Mouse (Mus musculus) heart, postnatal 0 days (tissue): Measurements from ENCODE around the gene Rasgrp1. TPM values are rescaled to one million over a fixed set of nuclear protein-coding genes. Genes with fewer than 3 reads are reported as not detected.

ENCODE experiments used
- ATAC-seq: fragments of 200-750 bp; cut with Nextera tagmentation; 2 replicates; pipeline ENCODE4 v1.8.0; 2017; ENCODE audit warnings: low read depth, moderate number of reproducible peaks, moderate library complexity; ENCODE audit not compliant: insufficient read depth
- DNase-seq: peaks from one replicate; pipeline ENCODE4 v3.0.0-alpha.2; 2016; ENCODE audit warnings: low spot score
- H3K27ac ChIP-seq: fragments of 300-500 bp; sonication (generic); 2 replicates; pipeline ENCODE4 v1.5.1; 2014; ENCODE audit warnings: low read depth, mild to moderate bottlenecking
- H3K27me3 ChIP-seq: fragments of 300-500 bp; sonication (generic); 2 replicates; pipeline ENCODE4 v1.6.1; 2014; ENCODE audit warnings: low read length, mixed read lengths; ENCODE audit not compliant: control insufficient read depth, insufficient read depth
- H3K36me3 ChIP-seq: fragments of 300-500 bp; sonication (generic); replicated peaks from 2 replicates; pipeline ENCODE4 v1.6.1; 2014; ENCODE audit warnings: low read length, mixed read lengths; ENCODE audit not compliant: control insufficient read depth, insufficient read depth
- H3K4me1 ChIP-seq: fragments of 300-500 bp; sonication (generic); 2 replicates; pipeline ENCODE4 v1.6.1; 2014; ENCODE audit warnings: antibody characterized with exemption; ENCODE audit not compliant: control insufficient read depth, insufficient read depth
- H3K4me2 ChIP-seq: fragments of 300-500 bp; sonication (generic); 2 replicates; pipeline ENCODE4 v1.6.1; 2014; ENCODE audit warnings: low read depth, mild to moderate bottlenecking, low read length, moderate library complexity
- H3K4me3 ChIP-seq: fragments of 300-500 bp; sonication (generic); 2 replicates; pipeline ENCODE4 v1.5.1; 2014; ENCODE audit warnings: low read depth, low read length
- H3K9ac ChIP-seq: fragments of 300-500 bp; sonication (generic); replicated peaks from 2 replicates; pipeline ENCODE4 v1.6.1; 2014; ENCODE audit warnings: low read depth, low read length, mixed read lengths
- H3K9me3 ChIP-seq: fragments of 300-500 bp; sonication (generic); replicated peaks from 2 replicates; pipeline ENCODE4 v1.6.1; 2016; ENCODE audit warnings: low read length; ENCODE audit not compliant: control insufficient read depth
- CTCF ChIP-seq: IDR thresholded peaks from 2 replicates; pipeline ENCODE4 v1.5.1; 2016; ENCODE audit warnings: antibody characterized with exemption, control low read depth, low read depth
- EP300 ChIP-seq: IDR thresholded peaks from 2 replicates; pipeline ENCODE4 v1.6.1; 2016; ENCODE audit warnings: antibody characterized with exemption, low read depth
- WGBS: fragments of 180-500 bp; shearing (Covaris S2); extraction: QIAGEN DNeasy Blood & Tissue Kit; methylation state at CpG from one replicate; pipeline ENCODE4 v1.1.7; 2014; 5-methylcytosine and 5-hydroxymethylcytosine counted together
- polyA plus RNA-seq: library from polyadenylated mRNA; unstranded; fragments of >200 nt; fragmentation: Nextera tagmentation; extraction: Ambion mirVana; gene quantifications from 2 replicates; pipeline ENCODE4 v1.2.1, GENCODE M21; 2015
- total RNA-seq: library from RNA; depleted of rRNA; stranded (reverse); fragments of >200 nt; gene quantifications from 2 replicates; pipeline ENCODE4 v1.2.3, GENCODE M21; 2014; ENCODE audit warnings: low replicate concordance

The Rasgrp1 gene
- total and polyA plus RNA-seq, 2 experiments from 2014 or later, result 0.07 TPM; not detected in 1

DNA sequence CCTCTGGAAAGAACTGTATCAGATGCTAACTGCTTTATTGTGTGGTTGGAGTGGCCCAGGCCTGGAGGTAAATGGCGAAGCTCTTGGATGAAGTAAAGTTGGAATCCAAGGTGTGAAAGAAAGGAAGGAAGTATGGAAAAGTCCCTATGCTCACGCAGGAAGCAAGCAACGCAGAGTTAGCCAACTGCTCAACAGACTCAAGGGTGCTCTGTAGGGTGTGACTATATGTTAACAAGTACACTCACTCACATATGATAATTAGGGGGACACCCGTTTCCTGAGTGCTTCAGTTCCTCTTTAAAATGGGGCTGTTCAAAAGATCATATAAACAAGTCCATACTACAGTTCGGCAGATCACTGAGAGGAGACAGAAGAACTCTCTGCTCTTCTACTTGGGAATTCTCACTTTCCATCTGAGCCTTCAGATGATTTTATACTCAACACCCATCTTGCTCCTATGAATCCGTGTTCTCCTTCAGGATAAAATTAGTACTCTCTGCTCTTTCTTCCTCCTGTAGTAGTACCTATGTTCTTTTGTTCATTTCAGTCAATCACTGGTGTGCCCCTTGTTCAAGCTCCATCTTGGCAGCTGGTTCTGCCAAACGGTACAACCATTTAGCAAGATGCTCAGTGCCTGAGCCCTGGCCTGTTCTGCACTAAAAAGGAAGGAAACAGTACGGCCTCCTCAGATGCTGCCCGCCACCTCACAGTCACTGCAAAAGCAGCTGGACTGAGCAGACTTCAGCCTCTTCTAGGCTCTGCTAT, 14.1 kb downstream of the Rasgrp1 start:
- H3K36me3 ChIP-seq, result no peaks in the 10 kb centered on the region
- DNase-seq, result no peak
- ATAC-seq, result no peak
- H3K4me2 ChIP-seq, result no peak overlapping the region
- no peaks in the 10 kb centered on the region for H3K27me3 ChIP-seq
- H3K9me3 ChIP-seq, result no peaks in the 10 kb centered on the region
- 69% methylated on average over 9 of the region's 9 CpGs for WGBS
- H3K4me3 ChIP-seq, result no peak overlapping the region
- H3K27ac ChIP-seq, result no peak overlapping the region
- H3K9ac ChIP-seq, result no peak overlapping the region
- TF ChIP-seq CTCF (no peak), EP300 (no peak)
- no peaks in the 10 kb centered on the region for H3K4me1 ChIP-seq

DNA sequence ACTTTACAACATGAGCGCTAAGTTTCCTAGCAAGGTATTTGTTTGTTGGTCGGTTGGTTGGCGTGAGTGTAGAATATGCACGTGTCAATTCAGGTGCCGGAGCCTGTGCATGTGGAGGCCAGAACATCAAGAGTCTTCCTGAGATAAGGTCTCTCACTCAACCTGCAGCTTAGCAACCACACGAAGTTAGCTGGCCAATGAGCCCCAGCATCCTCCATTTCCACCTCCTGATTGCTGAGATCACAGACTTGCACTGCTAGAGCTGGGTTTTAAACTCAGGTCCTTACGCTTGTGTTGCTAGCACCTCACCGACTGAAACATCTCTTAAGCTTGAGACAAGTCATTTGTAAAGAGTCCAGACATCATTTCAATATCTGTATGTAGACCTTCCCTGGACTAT, 20.4 kb downstream of the Rasgrp1 start:
- Histone ChIP-seq H3K4me1 (no peaks in the 10 kb centered on the region), H3K9me3 (no peaks in the 10 kb centered on the region), H3K9ac (no peak overlapping the region), H3K36me3 (no peaks in the 10 kb centered on the region), H3K4me2 (no peak overlapping the region), H3K27me3 (no peaks in the 10 kb centered on the region), H3K27ac (no peak overlapping the region), H3K4me3 (no peak overlapping the region)
- 77% methylated on average over 8 of the region's 8 CpGs for whole genome bisulfite sequencing
- TF ChIP-seq EP300 (no peak), CTCF (no peak)
- DNase-seq, result no peak
- no peak for ATAC-seq

DNA sequence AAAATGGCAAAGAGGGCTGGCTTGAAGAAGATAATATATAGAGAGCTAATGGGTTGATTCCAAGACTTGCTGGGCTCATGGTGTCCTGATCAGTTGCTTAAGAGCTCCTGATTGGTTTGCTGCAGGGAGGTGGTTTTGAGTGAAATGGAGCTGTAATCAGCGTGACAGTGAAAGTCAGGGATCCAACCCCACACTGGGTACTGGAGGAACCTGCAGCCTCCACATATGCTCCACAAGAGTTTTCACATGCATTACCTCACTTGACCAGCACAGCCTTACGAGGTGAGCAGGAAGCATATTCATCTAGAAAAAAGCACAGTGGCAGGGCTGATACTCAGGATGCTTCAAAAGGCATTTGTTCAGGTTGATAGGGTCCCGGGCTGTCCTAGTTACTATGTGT, 21.6 kb downstream of the Rasgrp1 start:
- Histone ChIP-seq H3K4me2 (no peak overlapping the region), H3K36me3 (no peaks in the 10 kb centered on the region), H3K27ac (no peak overlapping the region), H3K9ac (no peak overlapping the region), H3K9me3 (0 out of 2 replicates have a peak, but pooled peaks cover under 1% of the 10 kb centered on the region), H3K4me3 (no peak overlapping the region), H3K27me3 (no peaks in the 10 kb centered on the region), H3K4me1 (no peaks in the 10 kb centered on the region)
- TF ChIP-seq CTCF (no peak), EP300 (no peak)
- no peak for DNase-seq
- WGBS, result 79% methylated on average over 3 of the region's 3 CpGs
- ATAC-seq, result no peak

DNA sequence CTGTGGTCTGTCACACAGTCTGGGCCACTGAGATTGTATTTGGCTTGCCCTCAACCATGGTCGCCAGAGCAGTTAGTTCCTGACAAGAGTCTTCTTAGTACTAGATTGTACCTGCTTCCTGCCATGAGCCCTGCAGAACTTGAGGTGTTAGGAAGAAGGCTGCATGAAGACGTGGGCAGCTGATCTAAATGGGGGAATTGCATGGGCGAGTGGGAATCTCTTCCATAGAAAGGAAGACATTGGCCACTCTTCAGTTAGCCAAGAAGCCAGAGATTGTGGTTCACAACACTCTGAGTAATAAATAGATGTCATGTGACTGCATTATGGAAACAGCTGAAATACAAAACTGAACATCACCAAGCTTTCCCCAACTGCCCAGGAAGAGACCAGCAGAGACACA, 23.8 kb downstream of the Rasgrp1 start:
- H3K4me2 ChIP-seq, result no peak overlapping the region
- TF ChIP-seq CTCF, result no peak
- no peak for TF ChIP-seq EP300
- no peak overlapping the region for H3K9ac ChIP-seq
- DNase-seq (no peak), ATAC-seq (no peak)
- no peaks in the 10 kb centered on the region for H3K36me3 ChIP-seq
- H3K4me1 ChIP-seq, result no peaks in the 10 kb centered on the region
- H3K27me3 ChIP-seq, result no peaks in the 10 kb centered on the region
- H3K27ac ChIP-seq, result no peak overlapping the region
- H3K9me3 ChIP-seq, result 0 out of 2 replicates have a peak, but pooled peaks cover 3% of the 10 kb centered on the region
- 77% methylated on average over 3 of the region's 3 CpGs for WGBS
- no peak overlapping the region for H3K4me3 ChIP-seq

DNA sequence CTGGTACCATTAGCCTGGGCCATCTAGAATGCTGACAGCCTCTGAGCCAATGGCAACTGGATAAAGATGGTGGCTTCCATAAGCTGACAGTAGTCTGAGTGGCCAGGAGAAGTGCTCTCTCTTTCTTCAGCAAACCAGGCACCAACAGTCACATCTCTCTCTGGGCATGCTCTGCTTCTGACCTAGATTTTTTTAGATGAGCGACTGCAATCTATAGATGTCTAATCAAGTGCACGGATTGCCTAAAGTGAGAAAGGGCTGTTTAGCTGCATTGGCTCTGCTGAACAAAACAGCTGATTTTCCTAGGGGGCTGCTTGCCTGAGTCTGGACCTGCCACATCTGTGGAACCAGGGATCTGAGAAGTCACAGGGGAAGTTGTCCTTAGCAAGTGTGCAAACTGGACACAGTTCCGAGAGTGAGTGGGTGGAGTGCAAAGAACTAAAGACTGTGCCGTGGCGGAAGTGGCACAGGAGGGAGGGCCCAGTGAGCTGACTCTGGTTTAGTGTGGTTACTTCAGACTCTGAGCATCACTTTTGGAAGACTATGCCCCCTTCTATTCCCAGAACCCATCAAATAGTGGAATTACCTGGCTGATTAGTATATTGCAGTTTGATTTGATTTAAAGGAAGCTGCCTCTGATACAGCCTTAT, 29.1 kb downstream of the Rasgrp1 start:
- DNase-seq (no peak), ATAC-seq (no peak)
- 90% methylated on average over 5 of the region's 5 CpGs for WGBS
- no peak overlapping the region for H3K4me2 ChIP-seq
- H3K36me3 ChIP-seq, result no peaks in the 10 kb centered on the region
- no peak overlapping the region for H3K27ac ChIP-seq
- H3K4me3 ChIP-seq, result no peak overlapping the region
- 0 out of 2 replicates have a peak, but pooled peaks cover 3% of the 10 kb centered on the region for H3K9me3 ChIP-seq
- H3K4me1 ChIP-seq, result no peaks in the 10 kb centered on the region
- H3K9ac ChIP-seq, result no peak overlapping the region
- TF ChIP-seq CTCF (no peak), EP300 (no peak)
- H3K27me3 ChIP-seq, result no peaks in the 10 kb centered on the region

DNA sequence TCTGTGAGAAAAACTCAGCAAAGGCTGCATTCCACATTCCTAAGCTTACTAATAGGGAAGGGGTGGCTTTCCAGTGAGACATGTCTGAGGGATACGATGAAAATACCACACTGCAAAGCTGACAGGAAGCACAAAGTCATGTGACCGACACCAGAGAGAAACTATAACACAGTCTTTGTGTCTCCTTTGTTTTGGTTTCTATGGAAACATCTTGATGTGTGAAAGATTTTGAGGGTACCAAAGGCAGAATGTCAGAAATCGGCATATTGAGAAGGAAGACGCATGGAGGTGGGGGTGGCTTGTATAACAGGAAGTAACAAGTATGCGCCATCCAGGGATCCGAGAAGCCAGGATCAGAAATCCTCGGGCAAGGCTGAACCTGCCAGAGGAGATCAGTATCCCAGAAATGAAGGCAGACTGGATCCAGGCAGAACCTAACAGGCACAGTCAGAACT, 30.3 kb downstream of the Rasgrp1 start:
- 62% methylated on average over 7 of the region's 7 CpGs for WGBS

More for the DNA sequence above, 30.3 kb downstream of the Rasgrp1 start:
- Histone ChIP-seq H3K9ac (no peak overlapping the region), H3K4me3 (no peak overlapping the region), H3K36me3 (no peaks in the 10 kb centered on the region), H3K4me2 (no peak overlapping the region), H3K4me1 (no peaks in the 10 kb centered on the region), H3K9me3 (0 out of 2 replicates have a peak, but pooled peaks cover 3% of the 10 kb centered on the region), H3K27ac (no peak overlapping the region), H3K27me3 (no peaks in the 10 kb centered on the region)
- no peak for ATAC-seq
- DNase-seq, result no peak
- TF ChIP-seq CTCF, result no peak
- no peak for TF ChIP-seq EP300
